Mouse (Mus musculus) stomach, embryonic 14.5 days (tissue): ENCODE measurements around the gene Dpysl5. TPM values are rescaled to one million over a fixed set of nuclear protein-coding genes. Genes with fewer than 3 reads are reported as not detected.
A peak's percentile ranks its signal among the peaks of the same experiment; 100 is the strongest.

Experiments
- ATAC-seq: fragments of 200-750 bp; cut with Nextera tagmentation; 2 replicates; pipeline ENCODE4 v1.8.0; 2017; ENCODE audit warnings: low read depth, moderate TSS enrichment; ENCODE audit not compliant: insufficient number of reproducible peaks, insufficient read depth, low FRiP score
- H3K27ac ChIP-seq: fragments of 300-500 bp; sonication (generic); 2 replicates; pipeline ENCODE4 v1.5.1; 2014; ENCODE audit warnings: mild to moderate bottlenecking, low read length, moderate library complexity, mixed read lengths
- H3K27me3 ChIP-seq: fragments of 300-500 bp; sonication (generic); 2 replicates; pipeline ENCODE4 v1.6.1; 2014; ENCODE audit warnings: low read length, control low read depth, mixed read lengths; ENCODE audit not compliant: control insufficient read depth, insufficient read depth
- H3K36me3 ChIP-seq: fragments of 300-500 bp; sonication (generic); 2 replicates; pipeline ENCODE4 v1.6.1; 2014; ENCODE audit warnings: mild to moderate bottlenecking, control low read depth, low read length, moderate library complexity, mixed read lengths; ENCODE audit not compliant: control insufficient read depth, insufficient read depth
- H3K4me1 ChIP-seq: fragments of 300-500 bp; sonication (generic); 2 replicates; pipeline ENCODE4 v1.6.1; 2014; ENCODE audit warnings: low read length, control low read depth, mixed read lengths; ENCODE audit not compliant: control insufficient read depth, insufficient read depth
- H3K4me2 ChIP-seq: fragments of 300-500 bp; sonication (generic); replicated peaks from 2 replicates; pipeline ENCODE4 v1.6.1; 2014; ENCODE audit warnings: low read depth, low read length, control low read depth
- H3K4me3 ChIP-seq: fragments of 300-500 bp; sonication (generic); 2 replicates; pipeline ENCODE4 v1.5.1; 2014; ENCODE audit warnings: low read depth, low read length, control low read depth
- H3K9ac ChIP-seq: fragments of 300-500 bp; sonication (generic); replicated peaks from 2 replicates; pipeline ENCODE4 v1.6.1; 2014; ENCODE audit warnings: low read depth, mild to moderate bottlenecking, control low read depth, low read length, moderate library complexity, mixed read lengths
- H3K9me3 ChIP-seq: fragments of 300-500 bp; sonication (generic); 2 replicates; pipeline ENCODE4 v1.6.1; 2016; ENCODE audit warnings: low read depth, low read length, control low read depth; ENCODE audit not compliant: control insufficient read depth
- WGBS: fragments of 180-500 bp; shearing (Covaris S2); extraction: QIAGEN DNeasy Blood & Tissue Kit; methylation state at CpG from one replicate; pipeline ENCODE4 v1.1.7; 2014; 5-methylcytosine and 5-hydroxymethylcytosine counted together
- polyA plus RNA-seq: library from polyadenylated mRNA; unstranded; fragments of >200 nt; fragmentation: Nextera tagmentation; extraction: Ambion mirVana; gene quantifications from 2 replicates; pipeline ENCODE4 v1.2.1, GENCODE M21; 2014

The Dpysl5 gene
- polyA plus RNA-seq, 1 experiment from 2014 or later = 11.0 TPM

GRCm38 (mm10) chr5:30781147-30781546 is 69.8 kb downstream of the Dpysl5 start:
- no peaks in the 10 kb centered on the region for H3K36me3 ChIP-seq
- ATAC-seq = no peak
- H3K9ac ChIP-seq = no peak overlapping the region
- H3K9me3 ChIP-seq = no peaks in the 10 kb centered on the region
- 69% methylated on average over 3 of the region's 3 CpGs for WGBS
- no peaks in the 10 kb centered on the region for H3K4me1 ChIP-seq
- H3K4me2 ChIP-seq = no peak overlapping the region
- H3K27me3 ChIP-seq = no peaks in the 10 kb centered on the region
- no peak overlapping the region for H3K27ac ChIP-seq
- no peak overlapping the region for H3K4me3 ChIP-seq

DNA sequence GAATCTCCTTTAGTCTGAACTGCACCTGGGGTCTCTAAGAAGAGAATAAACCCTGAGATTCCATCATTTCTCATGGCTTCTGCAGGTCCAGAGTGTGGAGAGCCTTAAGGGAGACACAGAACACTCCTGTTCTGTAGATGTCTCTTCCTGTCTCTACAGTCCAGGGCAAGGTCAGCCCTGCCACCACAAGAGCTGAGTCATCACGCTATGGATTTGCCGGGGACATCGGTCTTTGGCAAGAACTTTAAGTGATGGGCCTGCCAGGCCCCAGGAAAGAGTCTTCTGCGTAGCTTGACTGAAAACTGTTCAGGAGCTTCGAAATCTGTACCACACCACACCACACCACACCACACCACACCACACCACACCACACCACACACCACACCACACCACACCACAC is 76.0 kb downstream of the Dpysl5 start:
- H3K9me3 ChIP-seq = no peaks in the 10 kb centered on the region
- no peak overlapping the region for H3K27ac ChIP-seq
- 93% methylated on average over 5 of the region's 5 CpGs for WGBS
- H3K4me3 ChIP-seq = no peak overlapping the region
- no peak overlapping the region for H3K4me2 ChIP-seq
- H3K27me3 ChIP-seq = no peaks in the 10 kb centered on the region
- no peaks in the 10 kb centered on the region for H3K36me3 ChIP-seq
- H3K4me1 ChIP-seq = no peaks in the 10 kb centered on the region
- no peak for ATAC-seq
- no peak overlapping the region for H3K9ac ChIP-seq

GRCm38 (mm10) chr5:30790047-30790446 is 78.7 kb downstream of the Dpysl5 start:
- Histone ChIP-seq H3K9me3 (no peaks in the 10 kb centered on the region), H3K9ac (no peak overlapping the region), H3K27me3 (no peaks in the 10 kb centered on the region), H3K4me1 (no peaks in the 10 kb centered on the region), H3K36me3 (no peaks in the 10 kb centered on the region), H3K27ac (no peak overlapping the region), H3K4me2 (no peak overlapping the region), H3K4me3 (no peak overlapping the region)
- WGBS = 89% methylated on average over 3 of the region's 3 CpGs
- no peak for ATAC-seq

DNA sequence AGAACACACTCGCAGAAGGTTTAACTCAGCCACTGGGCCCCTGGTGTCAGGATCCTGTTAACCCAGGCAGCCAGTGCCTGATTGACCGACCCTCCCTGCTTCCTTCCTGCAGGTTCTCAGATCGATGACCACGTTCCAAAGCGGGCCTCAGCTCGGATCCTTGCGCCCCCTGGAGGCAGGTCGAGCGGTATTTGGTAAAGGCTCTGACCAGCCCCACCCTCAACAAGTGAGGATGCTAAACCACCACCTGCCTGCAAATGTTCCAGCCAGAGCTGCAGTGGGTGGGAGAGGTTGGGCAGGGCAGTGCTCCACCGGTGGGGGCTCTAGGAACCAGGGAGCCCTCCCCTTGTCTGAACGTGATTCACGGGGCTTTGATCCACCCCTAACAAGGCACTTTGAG is 84.8 kb downstream of the Dpysl5 start:
- 13% methylated on average over 12 of the region's 12 CpGs for WGBS
- H3K9ac ChIP-seq = no peak overlapping the region
- no peaks in the 10 kb centered on the region for H3K4me1 ChIP-seq
- no peak overlapping the region for H3K27ac ChIP-seq
- peak; percentile 53; the same call in 1 of the 2 replicates for ATAC-seq
- H3K4me2 ChIP-seq = no peak overlapping the region
- no peak overlapping the region for H3K4me3 ChIP-seq
- no peaks in the 10 kb centered on the region for H3K36me3 ChIP-seq
- no peaks in the 10 kb centered on the region for H3K9me3 ChIP-seq
- no peaks in the 10 kb centered on the region for H3K27me3 ChIP-seq

DNA sequence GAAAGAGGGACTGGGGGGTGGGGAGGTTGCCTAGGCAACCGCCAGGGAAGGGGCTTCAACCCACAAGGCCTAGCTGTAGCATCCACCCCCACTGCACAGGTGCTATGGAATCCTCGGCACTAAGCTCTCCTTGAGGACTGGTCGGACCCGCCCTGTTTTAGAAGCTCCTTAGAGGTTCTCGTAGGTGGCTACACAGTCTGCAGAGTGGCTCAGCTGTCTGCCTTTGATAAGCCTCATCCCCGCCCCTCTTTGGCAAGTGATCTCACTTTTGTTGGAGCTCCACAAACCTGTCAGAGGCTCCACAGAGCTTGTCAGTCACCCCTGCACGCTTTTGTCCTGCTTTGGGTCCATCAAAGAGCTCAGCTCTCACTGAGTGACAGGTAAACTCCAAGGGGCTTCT is 86.1 kb downstream of the Dpysl5 start:
- H3K27ac ChIP-seq = no peak overlapping the region
- H3K4me1 ChIP-seq = no peaks in the 10 kb centered on the region
- no peaks in the 10 kb centered on the region for H3K27me3 ChIP-seq
- H3K36me3 ChIP-seq = no peaks in the 10 kb centered on the region
- WGBS = 62% methylated on average over 7 of the region's 7 CpGs
- no peak overlapping the region for H3K4me3 ChIP-seq
- H3K4me2 ChIP-seq = no peak overlapping the region
- no peaks in the 10 kb centered on the region for H3K9me3 ChIP-seq
- no peak overlapping the region for H3K9ac ChIP-seq
- peak; percentile 57; the same call in 1 of the 2 replicates for ATAC-seq

- no peak overlapping the region for H3K9ac ChIP-seq
Measured at GRCm38 (mm10) chr5:30797982-30798381, 86.6 kb downstream of the Dpysl5 start.

GRCm38 (mm10) chr5:30798965-30799364 is 87.6 kb downstream of the Dpysl5 start:
- no peak overlapping the region for H3K9ac ChIP-seq
- no peaks in the 10 kb centered on the region for H3K4me1 ChIP-seq
- no peak overlapping the region for H3K4me3 ChIP-seq
- 77% methylated on average over 6 of the region's 6 CpGs for WGBS
- H3K9me3 ChIP-seq = no peaks in the 10 kb centered on the region
- no peak overlapping the region for H3K4me2 ChIP-seq
- ATAC-seq = no peak
- no peaks in the 10 kb centered on the region for H3K36me3 ChIP-seq
- no peak overlapping the region for H3K27ac ChIP-seq
- H3K27me3 ChIP-seq = no peaks in the 10 kb centered on the region

More at GRCm38 (mm10) chr5:30797982-30798381, 86.6 kb downstream of the Dpysl5 start:
- no peak overlapping the region for H3K4me3 ChIP-seq
- no peaks in the 10 kb centered on the region for H3K27me3 ChIP-seq
- no peak for ATAC-seq
- 62% methylated on average over 8 of the region's 8 CpGs for WGBS
- H3K4me2 ChIP-seq = no peak overlapping the region
- no peaks in the 10 kb centered on the region for H3K9me3 ChIP-seq
- no peaks in the 10 kb centered on the region for H3K36me3 ChIP-seq
- no peaks in the 10 kb centered on the region for H3K4me1 ChIP-seq
- H3K27ac ChIP-seq = no peak overlapping the region

DNA sequence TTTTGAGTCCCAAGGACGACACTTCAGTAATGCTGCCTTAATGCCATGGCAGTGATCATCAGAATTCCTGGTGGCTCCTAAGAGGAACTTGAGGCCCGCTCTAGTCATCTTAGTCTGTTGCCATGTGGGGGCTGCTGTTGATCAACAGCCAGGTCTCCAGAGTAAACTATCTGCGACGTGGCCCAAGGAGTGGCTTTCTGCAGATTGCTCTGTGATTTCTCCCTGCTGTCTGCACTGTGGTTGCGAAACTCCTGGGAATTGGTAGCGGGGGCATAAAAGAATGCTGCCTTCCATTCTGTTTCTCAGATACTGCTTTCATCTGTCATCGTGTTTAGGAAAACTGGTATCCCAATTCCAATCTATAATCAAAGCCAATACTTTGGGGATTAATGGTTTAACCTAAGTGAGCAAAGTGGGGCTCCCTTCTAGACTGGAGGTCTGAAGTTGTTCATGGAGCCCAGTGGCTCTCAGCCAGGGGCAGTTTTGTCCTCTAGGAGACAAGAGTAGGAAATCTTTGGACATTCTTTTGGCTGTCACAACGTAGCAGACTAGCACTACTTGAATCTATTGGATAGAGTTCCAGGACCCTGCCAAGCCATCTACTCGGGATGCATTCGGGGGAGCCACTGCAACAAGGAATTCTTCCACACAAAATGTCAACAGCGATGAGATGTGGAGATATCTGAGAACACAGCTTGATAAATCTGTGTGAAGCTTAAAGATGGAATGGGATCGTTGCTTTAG is 91.5 kb downstream of the Dpysl5 start:
- no peak overlapping the region for H3K27ac ChIP-seq
- no peak overlapping the region for H3K9ac ChIP-seq
- no peaks in the 10 kb centered on the region for H3K9me3 ChIP-seq
- no peak overlapping the region for H3K4me2 ChIP-seq
- H3K4me3 ChIP-seq = no peak overlapping the region
- no peaks in the 10 kb centered on the region for H3K36me3 ChIP-seq
- no peaks in the 10 kb centered on the region for H3K4me1 ChIP-seq
- no peaks in the 10 kb centered on the region for H3K27me3 ChIP-seq
- ATAC-seq = no peak
- 70% methylated on average over 12 of the region's 12 CpGs for WGBS

- peak; percentile 84; the same call in 1 of the 2 replicates for ATAC-seq
- 7% methylated on average over 3 of the region's 3 CpGs for WGBS
Measured at GRCm38 (mm10) chr5:30806106-30806505, 94.7 kb downstream of the Dpysl5 start.

More at GRCm38 (mm10) chr5:30806106-30806505, 94.7 kb downstream of the Dpysl5 start:
- Histone ChIP-seq H3K4me1 (no peaks in the 10 kb centered on the region), H3K27me3 (no peaks in the 10 kb centered on the region), H3K9me3 (no peaks in the 10 kb centered on the region), H3K4me2 (no peak overlapping the region), H3K9ac (no peak overlapping the region), H3K4me3 (no peak overlapping the region), H3K36me3 (no peaks in the 10 kb centered on the region), H3K27ac (no peak overlapping the region)
